Mouse (Mus musculus) cerebellum, adult 2 months (tissue): Measurements from ENCODE around the gene Pex11g.

ENCODE experiments used
- CTCF ChIP-seq: fragments of 200-500 bp; IDR thresholded peaks from 2 replicates; pipeline ENCODE4 v1.5.1; 2011; ENCODE audit warnings: low read depth, mild to moderate bottlenecking, control low read depth, low read length, moderate library complexity, borderline replicate concordance; ENCODE audit not compliant: insufficient read depth
- POLR2A ChIP-seq: fragments of 200-500 bp; IDR thresholded peaks from 2 replicates; pipeline ENCODE4 v1.6.1; 2011; ENCODE audit warnings: low read length, control low read depth, borderline replicate concordance; ENCODE audit not compliant: insufficient read depth

- TF ChIP-seq CTCF (no peak), POLR2A (no peak)
Measured at GRCm38 (mm10) chr8:3411085-3411484, 56.4 kb downstream of the Pex11g start.
